Mouse (Mus musculus): ENCODE measurements around the gene Slc44a4.
A peak's percentile ranks its signal among the peaks of the same experiment; 100 is the strongest.
"Not testable (repeated sequence)": the region's sequence is repeated elsewhere in the genome, so short reads cannot be mapped to it uniquely, and the experiment has no call there.

- TF ChIP-seq CTCF (IDR thresholded peaks at IDR 0.05; ENCODE audit: control insufficient read depth, insufficient read depth, insufficient replicate concordance, low read depth, low read length), result not testable (repeated sequence)
- TF ChIP-seq POLR2A (IDR thresholded peaks at IDR 0.05; ENCODE audit: control insufficient read depth, low read depth, low read length), result peak; percentile 42; the same call in 1 of the 2 replicates
These were observed 57.9 kb downstream of the Slc44a4 start, which contains the start of the genes Hspa1a and Hspa1l for GRCm38 (mm10) chr17:34972069-34972749.
